Mouse (Mus musculus) myocyte (in vitro differentiated cells): Measurements from ENCODE around the gene Ube2o.

ENCODE experiments used
- MYOD1 ChIP-seq, 3 experiments: IDR thresholded peaks; one replicate each; pipeline ENCODE4 v1.6.1; 2011; ENCODE audit warnings: control low read depth in 2 of 3, low read depth in 2 of 3, mild to moderate bottlenecking in 2 of 3, moderate library complexity in 1 of 3; ENCODE audit not compliant: insufficient read length in 2 of 3, control insufficient read depth in 1 of 3
- POLR2A ChIP-seq: IDR thresholded peaks from one replicate; pipeline ENCODE4 v1.6.1; 2011; ENCODE audit warnings: low read depth, mild to moderate bottlenecking, control low read depth, moderate library complexity; ENCODE audit not compliant: insufficient read length

DNA sequence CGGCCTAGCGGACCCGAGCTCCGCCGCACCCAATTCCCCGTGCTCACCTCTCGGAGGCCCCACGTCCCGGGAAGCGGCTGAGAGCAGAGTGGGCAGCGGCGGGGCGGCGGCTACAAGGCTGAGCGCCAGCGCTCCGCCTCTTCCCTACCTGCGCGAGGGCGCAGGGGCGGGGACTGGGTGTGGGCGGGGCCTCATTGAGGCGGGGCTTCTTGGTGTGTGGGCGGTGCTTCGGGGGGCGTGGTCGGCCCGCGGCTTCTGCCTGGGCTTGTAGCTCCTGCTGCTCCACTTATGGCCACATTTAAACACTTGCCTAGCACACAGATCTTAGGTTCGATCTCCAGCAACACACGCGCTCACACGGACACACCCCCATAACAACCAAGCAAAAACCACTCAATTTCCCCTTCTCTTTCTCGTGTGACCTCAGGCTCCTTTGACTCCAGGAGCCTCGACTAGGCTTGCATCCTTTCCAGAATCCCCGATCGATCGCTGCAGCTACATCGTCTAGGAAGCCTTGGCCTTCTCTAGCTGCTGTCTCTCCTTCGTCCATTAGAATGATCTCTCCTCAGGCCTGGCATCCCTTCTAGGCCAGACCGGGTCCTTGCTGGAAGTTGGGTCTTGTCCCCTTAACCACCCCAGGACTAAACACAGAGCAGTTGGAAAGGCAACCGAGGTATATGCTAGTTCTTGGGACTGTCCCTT, 43.0 kb upstream of the Ube2o start:
- TF ChIP-seq POLR2A: peak; percentile 49
- no peak for TF ChIP-seq MYOD1 (IDR thresholded peaks at IDR 0.05; ENCODE audit: control insufficient read depth in 1 of 3, insufficient read length in 2 of 3, low read depth in 2 of 3)
